Mouse (Mus musculus) limb, embryonic 14.5 days (tissue): ENCODE results near the gene Ddrgk1. TPM values are rescaled to one million over a fixed set of nuclear protein-coding genes. Genes with fewer than 3 reads are reported as not detected.

Source experiments
- ATAC-seq: fragments of 200-750 bp; cut with Nextera tagmentation; 2 replicates; pipeline ENCODE4 v1.8.0; 2017; ENCODE audit warnings: low read depth, moderate number of reproducible peaks, moderate TSS enrichment; ENCODE audit not compliant: low FRiP score
- DNase-seq: peaks from one replicate; pipeline ENCODE4 v3.0.0-alpha.2; 2015; ENCODE audit warnings: low spot score
- H3K27ac ChIP-seq: fragments of 300-500 bp; sonication (generic); replicated peaks from 2 replicates; pipeline ENCODE4 v1.5.1; 2014; ENCODE audit warnings: low read depth, mild to moderate bottlenecking, low read length, moderate library complexity, mixed read lengths
- H3K27me3 ChIP-seq: fragments of 300-500 bp; sonication (generic); 2 replicates; pipeline ENCODE4 v1.6.1; 2014; ENCODE audit warnings: low read length, mixed read lengths; ENCODE audit not compliant: control insufficient read depth, insufficient read depth
- H3K36me3 ChIP-seq: fragments of 300-500 bp; sonication (generic); 2 replicates; pipeline ENCODE4 v1.6.1; 2014; ENCODE audit warnings: mild to moderate bottlenecking, low read length, moderate library complexity, mixed read lengths; ENCODE audit not compliant: control insufficient read depth, insufficient read depth
- H3K4me1 ChIP-seq: fragments of 300-500 bp; sonication (generic); 2 replicates; pipeline ENCODE4 v1.6.1; 2014; ENCODE audit warnings: antibody characterized with exemption, low read length, mixed read lengths; ENCODE audit not compliant: control insufficient read depth, insufficient read depth
- H3K4me2 ChIP-seq: fragments of 300-500 bp; sonication (generic); replicated peaks from 2 replicates; pipeline ENCODE4 v1.6.1; 2014; ENCODE audit warnings: low read depth, mild to moderate bottlenecking, low read length, moderate library complexity; ENCODE audit not compliant: severe bottlenecking
- H3K4me3 ChIP-seq: fragments of 300-500 bp; sonication (generic); replicated peaks from 2 replicates; pipeline ENCODE4 v1.5.1; 2014; ENCODE audit warnings: low read length
- H3K9ac ChIP-seq: fragments of 300-500 bp; sonication (generic); 2 replicates; pipeline ENCODE4 v1.6.1; 2014; ENCODE audit warnings: mild to moderate bottlenecking, low read depth, low read length, moderate library complexity; ENCODE audit not compliant: severe bottlenecking
- H3K9me3 ChIP-seq: fragments of 300-500 bp; sonication (generic); 2 replicates; pipeline ENCODE4 v1.6.1; 2016; ENCODE audit warnings: low read length; ENCODE audit not compliant: control insufficient read depth
- POLR2A ChIP-seq: fragments of 200-500 bp; IDR thresholded peaks from 2 replicates; pipeline ENCODE4 v1.8.0; 2012; ENCODE audit warnings: inconsistent platforms, mild to moderate bottlenecking, moderate library complexity, borderline replicate concordance; ENCODE audit not compliant: insufficient read depth, insufficient read length; ENCODE audit errors: extremely low read depth
- WGBS: fragments of 180-500 bp; shearing (Covaris S2); extraction: QIAGEN DNeasy Blood & Tissue Kit; methylation state at CpG from one replicate; pipeline ENCODE4 v1.1.7; 2014; 5-methylcytosine and 5-hydroxymethylcytosine counted together
- polyA plus RNA-seq, 2 experiments: library from polyadenylated mRNA; depleted of rRNA in 1 of 2; stranded (reverse) in 1 of 2; unstranded in 1 of 2; fragments of >200 nt; fragmentation: Nextera tagmentation in 1 of 2; extraction: Ambion mirVana in 1 of 2; gene quantifications; 2 replicates each; pipeline versions ENCODE4 v1.2.1 to v1.2.3; 2012 to 2014

The Ddrgk1 gene
- polyA plus RNA-seq, 2 experiments, result 53.7 to 58.5 TPM

GRCm38 (mm10) chr2:130634739-130635411 is 29.6 kb downstream of the Ddrgk1 start:
- Histone ChIP-seq H3K4me3 (peak overlapping the region; percentile 42), H3K9me3 (no peaks in the 10 kb centered on the region), H3K27me3 (peaks cover 30% of the 10 kb centered on the region), H3K27ac (no peak overlapping the region), H3K4me2 (peak overlapping the region; percentile 82), H3K9ac (peak overlapping the region; percentile 49), H3K36me3 (no peaks in the 10 kb centered on the region; the same call in 1 of the 2 replicates), H3K4me1 (peaks cover 12% of the 10 kb centered on the region)
- peak; percentile 44; the same call in 1 of the 2 replicates for ATAC-seq
- no peak for TF ChIP-seq POLR2A
- 2% methylated on average over 37 of the region's 38 CpGs for WGBS
- no peak for DNase-seq

- Histone ChIP-seq H3K9me3 (no peaks in the 10 kb centered on the region), H3K4me1 (peaks cover 12% of the 10 kb centered on the region), H3K27ac (no peak overlapping the region), H3K9ac (peak overlapping the region; percentile 49), H3K27me3 (peaks cover 30% of the 10 kb centered on the region), H3K4me3 (peak overlapping the region; percentile 42), H3K36me3 (no peaks in the 10 kb centered on the region; the same call in 1 of the 2 replicates), H3K4me2 (peak overlapping the region; percentile 82)
- no peak for TF ChIP-seq POLR2A
- DNase-seq (no peak), ATAC-seq (no peak)
- 22% methylated on average over 12 of the region's 14 CpGs for WGBS
These were observed 30.3 kb downstream of the Ddrgk1 start for GRCm38 (mm10) chr2:130634006-130634738.

- H3K9ac ChIP-seq, result no peak overlapping the region
- no peaks in the 10 kb centered on the region for H3K9me3 ChIP-seq
- no peak overlapping the region for H3K27ac ChIP-seq
- WGBS, result 55% methylated on average over 5 of the region's 5 CpGs
- no peak for ATAC-seq
- H3K36me3 ChIP-seq, result peaks cover 2% of the 10 kb centered on the region; the same call in 1 of the 2 replicates
- peaks cover 17% of the 10 kb centered on the region for H3K4me1 ChIP-seq
- no peak overlapping the region for H3K4me3 ChIP-seq
- peaks cover 30% of the 10 kb centered on the region for H3K27me3 ChIP-seq
- H3K4me2 ChIP-seq, result no peak overlapping the region
- no peak for TF ChIP-seq POLR2A
- no peak for DNase-seq
These were observed 31.4 kb downstream of the Ddrgk1 start for GRCm38 (mm10) chr2:130632887-130633675.

- TF ChIP-seq POLR2A, result no peak
- Histone ChIP-seq H3K27ac (no peak overlapping the region), H3K36me3 (peaks cover 6% of the 10 kb centered on the region), H3K4me3 (no peak overlapping the region), H3K9ac (no peak overlapping the region), H3K4me2 (no peak overlapping the region), H3K4me1 (peaks cover 17% of the 10 kb centered on the region), H3K27me3 (peaks cover 29% of the 10 kb centered on the region), H3K9me3 (no peaks in the 10 kb centered on the region)
- 63% methylated on average over 1 of the region's 1 CpGs for WGBS
- DNase-seq (no peak), ATAC-seq (no peak)
These were observed 32.0 kb downstream of the Ddrgk1 start for GRCm38 (mm10) chr2:130632416-130632815.

- under 1% methylated on average over 18 of the region's 25 CpGs for WGBS
- Histone ChIP-seq H3K9me3 (no peaks in the 10 kb centered on the region), H3K36me3 (peaks cover 26% of the 10 kb centered on the region), H3K27me3 (peaks cover 6% of the 10 kb centered on the region), H3K4me1 (peaks cover 10% of the 10 kb centered on the region), H3K4me3 (peak within 1 kb of the TSS; percentile 83), H3K9ac (peak within 1 kb of the TSS; percentile 92), H3K27ac (peak within 1 kb of the TSS; percentile 70), H3K4me2 (peak within 1 kb of the TSS; percentile 81)
- ATAC-seq (peak; percentile 90), DNase-seq (peak; percentile 92)
- TF ChIP-seq POLR2A, result 0 out of 2 replicates have a peak, but pooled peaks have one; percentile 41
These were observed 34.6 kb downstream of the Ddrgk1 start, which contains the start of the genes Fastkd5 and Ubox5 for GRCm38 (mm10) chr2:130629839-130630203. Gene Fastkd5, minus strand, starts transcription at chr2:130630027. Gene Ubox5, minus strand, starts transcription at chr2:130630038.
